Mouse (Mus musculus) forebrain, embryonic 14.5 days (tissue): Measurements from ENCODE around the gene Lrrc4. TPM values are rescaled to one million over a fixed set of nuclear protein-coding genes. Genes with fewer than 3 reads are reported as not detected.

ENCODE experiments used
- ATAC-seq: fragments of 200-750 bp; cut with Nextera tagmentation; 2 replicates; pipeline ENCODE4 v1.8.0; 2017; ENCODE audit warnings: mild to moderate bottlenecking, moderate library complexity
- DNase-seq: peaks from one replicate; pipeline ENCODE4 v3.0.0-alpha.2; 2015; ENCODE audit warnings: low spot score
- H3K27ac ChIP-seq: fragments of 300-500 bp; sonication (generic); 2 replicates; pipeline ENCODE4 v1.5.1; 2014; ENCODE audit warnings: low read depth, mild to moderate bottlenecking, control low read depth, low read length, moderate library complexity
- H3K27me3 ChIP-seq: fragments of 300-500 bp; sonication (generic); replicated peaks from 2 replicates; pipeline ENCODE4 v1.6.1; 2014; ENCODE audit warnings: low read length, control low read depth, mixed read lengths; ENCODE audit not compliant: control insufficient read depth, insufficient read depth
- H3K36me3 ChIP-seq: fragments of 300-500 bp; sonication (generic); 2 replicates; pipeline ENCODE4 v1.6.1; 2014; ENCODE audit warnings: low read length, control low read depth; ENCODE audit not compliant: control insufficient read depth, insufficient read depth
- H3K4me1 ChIP-seq: fragments of 300-500 bp; sonication (generic); 2 replicates; pipeline ENCODE4 v1.6.1; 2014; ENCODE audit warnings: antibody characterized with exemption, low read length, control low read depth; ENCODE audit not compliant: control insufficient read depth, insufficient read depth
- H3K4me2 ChIP-seq: fragments of 300-500 bp; sonication (generic); 2 replicates; pipeline ENCODE4 v1.6.1; 2014; ENCODE audit warnings: mild to moderate bottlenecking, control low read depth, low read length
- H3K4me3 ChIP-seq: fragments of 300-500 bp; sonication (generic); 2 replicates; pipeline ENCODE4 v1.5.1; 2014; ENCODE audit warnings: low read depth, low read length, control low read depth
- H3K9ac ChIP-seq: fragments of 300-500 bp; sonication (generic); 2 replicates; pipeline ENCODE4 v1.6.1; 2014; ENCODE audit warnings: mild to moderate bottlenecking, low read length, control low read depth, moderate library complexity
- H3K9me3 ChIP-seq: fragments of 300-500 bp; sonication (generic); replicated peaks from 2 replicates; pipeline ENCODE4 v1.6.1; 2016; ENCODE audit warnings: low read length, control low read depth, mixed read lengths; ENCODE audit not compliant: control insufficient read depth
- WGBS: fragments of 180-500 bp; shearing (Covaris S2); extraction: QIAGEN DNeasy Blood & Tissue Kit; methylation state at CpG from one replicate; pipeline ENCODE4 v1.1.7; 2014; 5-methylcytosine and 5-hydroxymethylcytosine counted together
- polyA plus RNA-seq: library from polyadenylated mRNA; unstranded; fragments of >200 nt; fragmentation: Nextera tagmentation; extraction: Ambion mirVana; gene quantifications from 2 replicates; pipeline ENCODE4 v1.2.1, GENCODE M21; 2014

Lrrc4 gene
- polyA plus RNA-seq, 1 experiment from 2014 or later, result 5.8 TPM

DNA sequence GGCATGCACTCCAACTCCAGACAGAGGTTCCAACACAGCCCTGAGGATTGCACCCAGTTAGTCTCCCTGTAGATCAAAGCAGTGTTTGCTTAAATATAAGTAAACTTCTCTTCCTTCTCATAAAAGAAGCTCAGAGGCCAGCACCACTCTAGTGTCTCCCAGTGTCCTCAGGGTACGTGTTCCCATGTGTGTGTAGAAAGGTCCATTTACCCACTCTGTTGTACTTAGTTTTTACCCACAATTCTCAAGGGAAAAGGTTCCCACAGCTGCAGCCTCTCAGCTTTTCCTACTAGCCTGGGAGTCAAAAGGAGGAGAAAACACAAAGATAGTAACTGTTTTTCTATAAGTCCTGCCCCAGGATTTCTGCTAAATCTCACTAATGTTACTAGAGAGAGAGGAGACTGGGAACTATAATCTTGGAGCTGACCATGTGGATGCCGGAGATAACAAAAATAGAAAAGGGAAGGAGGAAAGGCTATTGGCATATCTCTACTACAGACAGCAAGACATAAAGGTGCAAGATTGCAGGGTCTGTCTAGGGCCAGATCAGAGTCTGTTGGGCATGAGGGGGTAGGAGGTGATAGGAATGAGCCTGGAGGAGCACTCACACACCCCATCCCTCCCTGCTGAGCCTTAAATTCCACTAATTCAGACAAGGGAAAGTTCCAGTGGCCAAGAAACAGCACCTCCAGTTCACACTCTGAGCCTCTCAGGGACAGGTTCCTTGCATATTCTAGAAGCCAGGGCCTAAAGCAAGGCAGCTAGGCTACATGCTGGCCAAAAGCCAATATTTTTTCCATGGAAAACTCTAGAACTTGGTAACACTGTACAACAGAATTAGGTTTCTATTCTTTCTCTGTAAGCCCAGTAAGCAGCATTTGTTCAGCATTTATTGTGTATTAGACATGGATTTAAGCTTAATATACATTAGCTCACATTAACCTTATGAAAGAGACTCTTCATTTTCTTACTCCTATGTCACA lies 25.9 kb upstream of the Lrrc4 start:
- Histone ChIP-seq H3K27ac (no peak overlapping the region), H3K4me2 (no peak overlapping the region), H3K9ac (no peak overlapping the region), H3K27me3 (no peaks in the 10 kb centered on the region), H3K4me3 (no peak overlapping the region), H3K9me3 (no peaks in the 10 kb centered on the region), H3K36me3 (no peaks in the 10 kb centered on the region), H3K4me1 (peaks cover 17% of the 10 kb centered on the region)
- no peak for DNase-seq
- no peak for ATAC-seq
- 83% methylated on average over 2 of the region's 2 CpGs for WGBS

GRCm38 (mm10) chr6:28856789-28857188 lies 25.2 kb upstream of the Lrrc4 start:
- DNase-seq (no peak), ATAC-seq (no peak)
- H3K27me3 ChIP-seq, result no peaks in the 10 kb centered on the region
- H3K9me3 ChIP-seq, result no peaks in the 10 kb centered on the region
- H3K4me1 ChIP-seq, result peaks cover 21% of the 10 kb centered on the region
- no peak overlapping the region for H3K4me2 ChIP-seq
- no peak overlapping the region for H3K27ac ChIP-seq
- no peak overlapping the region for H3K9ac ChIP-seq
- WGBS, result 90% methylated on average over 4 of the region's 4 CpGs
- H3K36me3 ChIP-seq, result no peaks in the 10 kb centered on the region
- no peak overlapping the region for H3K4me3 ChIP-seq

GRCm38 (mm10) chr6:28855442-28855841 lies 23.9 kb upstream of the Lrrc4 start:
- H3K4me2 ChIP-seq, result no peak overlapping the region
- ATAC-seq (no peak; the same call in 1 of the 2 replicates), DNase-seq (no peak)
- H3K4me3 ChIP-seq, result no peak overlapping the region
- no peak overlapping the region for H3K9ac ChIP-seq
- H3K27ac ChIP-seq, result no peak overlapping the region
- 23% methylated on average over 3 of the region's 3 CpGs for WGBS
- H3K9me3 ChIP-seq, result no peaks in the 10 kb centered on the region
- H3K27me3 ChIP-seq, result no peaks in the 10 kb centered on the region
- no peaks in the 10 kb centered on the region for H3K36me3 ChIP-seq
- H3K4me1 ChIP-seq, result peaks cover 21% of the 10 kb centered on the region

GRCm38 (mm10) chr6:28854598-28854997 lies 23.1 kb upstream of the Lrrc4 start:
- no peak overlapping the region for H3K4me2 ChIP-seq
- ATAC-seq, result no peak
- H3K4me3 ChIP-seq, result no peak overlapping the region
- 55% methylated on average over 8 of the region's 8 CpGs for WGBS
- H3K4me1 ChIP-seq, result peaks cover 21% of the 10 kb centered on the region
- no peak overlapping the region for H3K27ac ChIP-seq
- H3K27me3 ChIP-seq, result no peaks in the 10 kb centered on the region
- no peaks in the 10 kb centered on the region for H3K9me3 ChIP-seq
- DNase-seq, result no peak
- no peak overlapping the region for H3K9ac ChIP-seq
- no peaks in the 10 kb centered on the region for H3K36me3 ChIP-seq

DNA sequence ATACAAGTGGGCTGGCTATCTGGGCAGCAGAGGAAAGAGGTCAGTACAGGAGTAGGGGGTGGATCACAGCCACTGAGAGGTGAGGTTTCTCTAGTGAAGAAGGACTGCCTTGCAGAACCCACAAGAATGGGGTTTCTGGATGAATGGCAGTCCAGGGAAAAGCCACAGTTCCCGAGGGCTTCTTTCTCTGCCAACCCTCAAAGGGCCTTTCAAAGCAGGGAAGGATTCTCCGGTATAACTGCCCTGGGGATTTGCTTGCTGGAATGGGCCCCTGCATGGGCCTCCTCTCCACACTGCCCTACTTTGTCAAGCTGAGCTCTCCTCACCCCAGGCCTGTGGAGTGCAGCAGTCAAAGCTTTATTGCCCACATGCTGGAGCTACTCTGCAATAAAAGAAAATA lies 22.1 kb upstream of the Lrrc4 start:
- WGBS, result 7% methylated on average over 2 of the region's 2 CpGs
- Histone ChIP-seq H3K27me3 (no peaks in the 10 kb centered on the region), H3K4me1 (peaks cover 26% of the 10 kb centered on the region), H3K36me3 (no peaks in the 10 kb centered on the region), H3K9me3 (no peaks in the 10 kb centered on the region), H3K9ac (peak overlapping the region; percentile 30; the same call in 1 of the 2 replicates), H3K4me3 (no peak overlapping the region), H3K4me2 (no peak overlapping the region), H3K27ac (no peak overlapping the region)
- DNase-seq (no peak), ATAC-seq (peak; percentile 21; the same call in 1 of the 2 replicates)

DNA sequence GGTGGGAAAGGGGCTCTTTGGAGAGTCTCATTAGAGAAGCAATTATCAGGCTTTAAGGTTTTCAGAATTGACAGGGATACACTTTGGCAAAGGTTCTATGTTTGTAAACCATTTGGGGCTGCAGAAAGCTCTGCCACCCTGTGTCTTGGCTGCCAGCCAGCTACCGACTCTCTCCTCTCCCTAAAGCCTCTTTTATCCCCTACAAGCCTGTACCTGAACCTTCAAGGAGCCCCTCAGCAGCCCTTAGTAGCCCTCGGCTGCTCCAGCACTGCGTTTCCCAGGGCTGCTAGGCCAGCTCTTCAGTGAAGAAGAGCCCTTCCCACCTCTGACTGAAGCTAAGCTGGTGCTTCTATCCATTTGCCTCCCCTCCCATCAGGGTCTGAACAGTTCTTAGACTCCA lies 21.6 kb upstream of the Lrrc4 start:
- H3K9me3 ChIP-seq, result no peaks in the 10 kb centered on the region
- DNase-seq (peak; percentile 75), ATAC-seq (peak; percentile 70)
- H3K27ac ChIP-seq, result peak overlapping the region; percentile 48; the same call in 1 of the 2 replicates
- no peaks in the 10 kb centered on the region for H3K27me3 ChIP-seq
- no peak overlapping the region for H3K4me3 ChIP-seq
- WGBS, result 7% methylated on average over 3 of the region's 3 CpGs
- peaks cover 29% of the 10 kb centered on the region for H3K4me1 ChIP-seq
- no peak overlapping the region for H3K9ac ChIP-seq
- H3K36me3 ChIP-seq, result no peaks in the 10 kb centered on the region
- H3K4me2 ChIP-seq, result no peak overlapping the region

GRCm38 (mm10) chr6:28852342-28852741 lies 20.8 kb upstream of the Lrrc4 start:
- Histone ChIP-seq H3K9me3 (no peaks in the 10 kb centered on the region), H3K36me3 (no peaks in the 10 kb centered on the region), H3K4me1 (peaks cover 29% of the 10 kb centered on the region), H3K27me3 (no peaks in the 10 kb centered on the region), H3K4me2 (no peak overlapping the region), H3K4me3 (no peak overlapping the region), H3K27ac (no peak overlapping the region), H3K9ac (no peak overlapping the region)
- 72% methylated on average over 7 of the region's 7 CpGs for WGBS
- no peak for DNase-seq
- no peak for ATAC-seq

- no peaks in the 10 kb centered on the region for H3K36me3 ChIP-seq
- no peak overlapping the region for H3K4me2 ChIP-seq
- H3K4me3 ChIP-seq, result no peak overlapping the region
- WGBS, result 89% methylated on average over 9 of the region's 9 CpGs
- no peak for DNase-seq
- ATAC-seq, result no peak
- H3K27ac ChIP-seq, result no peak overlapping the region
- no peaks in the 10 kb centered on the region for H3K27me3 ChIP-seq
- no peaks in the 10 kb centered on the region for H3K9me3 ChIP-seq
- no peak overlapping the region for H3K9ac ChIP-seq
- H3K4me1 ChIP-seq, result peaks cover 32% of the 10 kb centered on the region
Observed at GRCm38 (mm10) chr6:28850326-28850900, 18.9 kb upstream of the Lrrc4 start.

DNA sequence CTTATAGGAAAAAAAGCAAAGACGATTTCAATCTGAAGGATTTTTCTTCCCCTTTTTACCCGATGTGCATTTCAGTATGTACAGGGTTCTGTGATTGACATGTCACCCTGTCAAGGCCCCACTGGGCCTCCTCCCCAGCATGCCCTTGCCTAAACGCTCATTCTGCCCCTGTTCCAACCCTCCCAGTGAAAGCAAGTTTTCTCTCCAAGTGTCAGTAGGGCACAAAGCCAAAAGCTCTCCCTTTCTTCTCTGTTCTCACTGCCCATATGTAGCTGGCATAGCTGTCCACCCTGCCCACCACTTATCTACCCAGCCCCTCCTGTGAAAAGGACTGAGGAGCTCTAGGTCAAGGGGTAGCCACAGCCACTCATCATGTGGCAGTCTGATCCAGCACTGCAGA lies 17.8 kb upstream of the Lrrc4 start:
- Histone ChIP-seq H3K27ac (no peak overlapping the region), H3K9me3 (no peaks in the 10 kb centered on the region), H3K4me3 (no peak overlapping the region), H3K4me2 (no peak overlapping the region), H3K36me3 (no peaks in the 10 kb centered on the region), H3K9ac (no peak overlapping the region), H3K27me3 (no peaks in the 10 kb centered on the region), H3K4me1 (peaks cover 32% of the 10 kb centered on the region)
- 36% methylated on average over 3 of the region's 3 CpGs for WGBS
- DNase-seq (no peak), ATAC-seq (no peak)
